Mouse (Mus musculus): Measurements from ENCODE around the gene Nck2. TPM values are rescaled to one million over a fixed set of nuclear protein-coding genes. Genes with fewer than 3 reads are reported as not detected.

The Nck2 gene
- total RNA-seq, 2 experiments from 2014 or later = 18.0 to 18.6 TPM

GRCm38 (mm10) chr1:43474535-43475409 lies 30.4 kb downstream of the Nck2 start:
- Histone ChIP-seq H3K27ac (peak overlapping the region; percentile 73), H3K4me3 (peak overlapping the region; percentile 25)
- intact Hi-C loops (cut with DNase I) = no loop called here
- peak; percentile 64 for DNase-seq
- no peak for TF ChIP-seq CTCF (IDR thresholded peaks at IDR 0.05)

- no peak for DNase-seq
- no peak for TF ChIP-seq CTCF (IDR thresholded peaks at IDR 0.05)
- intact Hi-C loops (cut with DNase I) = no loop called here
- H3K4me3 ChIP-seq = no peak overlapping the region
- no peak overlapping the region for H3K27ac ChIP-seq
These were observed 33.6 kb downstream of the Nck2 start for GRCm38 (mm10) chr1:43477954-43478353.

GRCm38 (mm10) chr1:43485204-43485603 lies 40.8 kb downstream of the Nck2 start:
- no peak for DNase-seq
- intact Hi-C loops (cut with DNase I) = no loop called here
- no peak overlapping the region for H3K27ac ChIP-seq
- no peak overlapping the region for H3K4me3 ChIP-seq
- no peak for TF ChIP-seq CTCF (IDR thresholded peaks at IDR 0.05)

- no peak for DNase-seq
- no peak for TF ChIP-seq CTCF (IDR thresholded peaks at IDR 0.05)
- no peak overlapping the region for H3K27ac ChIP-seq
- intact Hi-C loops (cut with DNase I) = no loop called here
- H3K4me3 ChIP-seq = no peak overlapping the region
These were observed 42.1 kb downstream of the Nck2 start for GRCm38 (mm10) chr1:43486500-43486899.

- TF ChIP-seq CTCF (IDR thresholded peaks at IDR 0.05) = no peak
- no peak overlapping the region for H3K4me3 ChIP-seq
- H3K27ac ChIP-seq = no peak overlapping the region
- intact Hi-C loops (cut with DNase I) = no loop called here
- no peak for DNase-seq
These were observed 42.8 kb downstream of the Nck2 start for GRCm38 (mm10) chr1:43486956-43487722.

- Histone ChIP-seq H3K27ac (no peak overlapping the region), H3K4me3 (no peak overlapping the region)
- intact Hi-C loops (cut with DNase I) = no loop called here
- no peak for DNase-seq
- no peak for TF ChIP-seq CTCF (IDR thresholded peaks at IDR 0.05)
These were observed 44.9 kb downstream of the Nck2 start for GRCm38 (mm10) chr1:43489311-43489710.

- Histone ChIP-seq H3K4me3 (no peak overlapping the region), H3K27ac (no peak overlapping the region)
- no peak for TF ChIP-seq CTCF (IDR thresholded peaks at IDR 0.05)
- intact Hi-C loops (cut with DNase I) = no loop called here
- no peak for DNase-seq
These were observed 47.3 kb downstream of the Nck2 start for GRCm38 (mm10) chr1:43491506-43492269.

- no peak overlapping the region for H3K4me3 ChIP-seq
- no peak for DNase-seq
- intact Hi-C loops (cut with DNase I) = no loop called here
- H3K27ac ChIP-seq = no peak overlapping the region
- no peak for TF ChIP-seq CTCF (IDR thresholded peaks at IDR 0.05)
These were observed 48.5 kb downstream of the Nck2 start for GRCm38 (mm10) chr1:43492803-43493437.

- TF ChIP-seq CTCF (IDR thresholded peaks at IDR 0.05) = no peak
- Histone ChIP-seq H3K4me3 (no peak overlapping the region), H3K27ac (no peak overlapping the region)
- DNase-seq = no peak
- intact Hi-C loops (cut with DNase I) = no loop called here
These were observed 51.7 kb downstream of the Nck2 start for GRCm38 (mm10) chr1:43496051-43496450.

- no peak for DNase-seq
- Histone ChIP-seq H3K27ac (no peak overlapping the region), H3K4me3 (no peak overlapping the region)
- intact Hi-C loops (cut with DNase I) = no loop called here
- no peak for TF ChIP-seq CTCF (IDR thresholded peaks at IDR 0.05)
These were observed 52.6 kb downstream of the Nck2 start for GRCm38 (mm10) chr1:43496993-43497392.

- no peak overlapping the region for H3K4me3 ChIP-seq
- H3K27ac ChIP-seq = no peak overlapping the region
- intact Hi-C loops (cut with DNase I) = no loop called here
- TF ChIP-seq CTCF (IDR thresholded peaks at IDR 0.05) = no peak
- no peak for DNase-seq
These were observed 53.6 kb downstream of the Nck2 start for GRCm38 (mm10) chr1:43497951-43498350.

- Histone ChIP-seq H3K4me3 (no peak overlapping the region), H3K27ac (no peak overlapping the region)
- no peak for TF ChIP-seq CTCF (IDR thresholded peaks at IDR 0.05)
- DNase-seq = no peak
- intact Hi-C loops (cut with DNase I) = no loop called here
These were observed 55.7 kb downstream of the Nck2 start for GRCm38 (mm10) chr1:43500121-43500520.
